Mouse (Mus musculus): ENCODE measurements around the gene Scly.

GRCm38 (mm10) chr1:91365816-91366214 lies 67.7 kb downstream of the Scly start:
- TF ChIP-seq CHD2 (IDR thresholded peaks at IDR 0.05; ENCODE audit: low read depth, low read length): no peak
- no peak for TF ChIP-seq ZC3H11A (IDR thresholded peaks at IDR 0.05; ENCODE audit: borderline replicate concordance, low read depth, low read length)
- no peak for TF ChIP-seq ZNF384 (IDR thresholded peaks at IDR 0.05; ENCODE audit: low read depth, low read length)
- no peak for TF ChIP-seq HCFC1 (IDR thresholded peaks at IDR 0.05; ENCODE audit: borderline replicate concordance, insufficient read depth, low read length)
